Mouse (Mus musculus): ENCODE results near the gene Gjb5.
A peak's percentile ranks its signal among the peaks of the same experiment; 100 is the strongest.

Gjb5 gene

DNA sequence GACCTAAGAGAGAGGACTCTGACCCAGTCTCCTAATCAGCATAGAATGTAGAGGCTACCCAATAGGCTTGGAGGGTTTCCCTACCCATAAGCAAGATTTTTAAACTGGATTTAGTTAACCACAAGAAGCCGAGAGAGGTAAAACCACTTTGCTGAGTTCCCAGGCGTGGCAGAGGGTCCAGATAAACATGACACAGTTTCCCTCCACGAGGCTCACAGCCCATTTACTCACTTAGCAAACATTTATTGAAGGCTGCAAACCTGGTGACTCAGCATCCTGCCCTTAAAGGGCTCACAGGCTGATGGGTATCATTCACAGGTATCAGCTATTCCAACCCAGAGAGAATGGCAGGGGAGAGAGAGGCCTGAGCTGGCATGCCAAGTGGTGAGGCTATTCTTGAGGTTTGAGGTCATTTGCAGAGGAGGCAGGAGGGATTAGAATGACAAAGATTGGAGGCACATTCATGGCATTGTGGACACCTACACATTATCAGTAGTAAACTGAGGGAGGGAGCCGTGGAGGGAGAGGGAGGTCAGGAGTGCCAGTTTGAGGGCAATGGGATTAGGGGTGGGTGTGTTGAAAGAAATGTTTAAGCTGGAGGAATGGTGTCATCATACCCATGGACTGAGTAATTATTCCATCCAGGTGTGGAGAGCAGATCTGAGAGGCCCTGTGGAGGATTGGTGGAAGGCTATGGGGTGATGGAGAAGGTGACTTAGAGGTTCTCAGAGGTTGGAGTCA lies 8.3 kb downstream of the Gjb5 start:
- no peak for ATAC-seq (ENCODE audit: low TSS enrichment)

DNA sequence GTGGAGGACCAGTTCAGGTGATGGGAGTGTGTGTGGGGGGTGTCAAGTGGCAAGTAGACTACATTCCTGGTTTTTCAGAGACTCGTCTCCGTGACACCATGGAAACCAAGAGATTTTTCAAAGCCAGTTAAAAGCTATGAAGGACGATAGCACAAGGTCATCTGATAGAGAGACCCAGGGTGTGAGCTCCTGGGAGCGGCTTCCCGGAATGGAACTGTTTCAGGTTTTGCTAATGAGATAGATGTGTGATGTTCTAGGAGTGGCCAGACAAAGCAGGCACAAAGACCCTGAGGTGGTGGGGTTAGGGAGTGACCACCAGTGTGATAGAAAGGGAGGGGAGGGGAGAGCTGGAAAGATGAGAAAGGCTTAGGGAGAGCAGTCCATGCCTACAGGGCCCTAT lies 13.0 kb downstream of the Gjb5 start:
- ATAC-seq (ENCODE audit: low TSS enrichment): no peak

DNA sequence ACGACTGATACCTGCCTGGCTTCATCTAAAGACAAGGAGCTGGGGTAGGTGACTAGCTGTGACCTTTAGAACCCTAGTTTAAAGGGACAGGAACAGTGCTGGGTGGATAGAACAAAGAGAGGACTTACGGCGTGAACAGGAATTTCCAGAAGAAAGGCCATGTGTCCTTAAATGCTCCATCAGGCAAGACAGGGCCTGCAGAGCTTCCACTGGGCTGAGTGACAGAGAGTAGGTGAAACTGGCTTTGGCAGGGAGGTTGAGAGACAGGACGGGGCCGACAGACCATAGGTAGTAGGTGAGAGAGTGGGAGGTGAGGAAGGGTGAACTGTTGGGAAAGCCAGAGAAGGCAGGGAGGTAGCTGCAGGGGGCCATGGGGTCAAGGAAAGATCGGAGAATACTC lies 16.6 kb downstream of the Gjb5 start:
- ATAC-seq (ENCODE audit: low TSS enrichment): no peak

DNA sequence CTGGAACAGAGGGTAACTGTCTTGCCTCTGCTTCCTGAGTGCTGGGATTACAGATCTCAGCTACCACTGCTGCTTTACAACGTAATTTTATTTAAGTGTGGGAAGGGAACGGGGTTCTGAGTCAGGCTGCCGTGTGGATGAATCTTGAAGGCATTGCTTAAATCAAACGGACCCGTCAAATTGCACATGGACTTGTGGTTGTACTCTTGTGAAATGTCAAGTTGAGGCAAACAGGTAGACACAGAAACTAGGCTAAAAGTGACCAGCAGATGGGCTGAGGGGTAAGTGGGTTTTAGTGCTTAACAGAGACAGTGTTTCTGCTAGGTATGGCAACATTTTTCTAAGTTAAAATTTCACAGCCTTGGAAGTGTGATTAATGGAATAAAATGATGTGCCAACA lies 20.3 kb downstream of the Gjb5 start:
- ATAC-seq (ENCODE audit: low TSS enrichment): no peak

DNA sequence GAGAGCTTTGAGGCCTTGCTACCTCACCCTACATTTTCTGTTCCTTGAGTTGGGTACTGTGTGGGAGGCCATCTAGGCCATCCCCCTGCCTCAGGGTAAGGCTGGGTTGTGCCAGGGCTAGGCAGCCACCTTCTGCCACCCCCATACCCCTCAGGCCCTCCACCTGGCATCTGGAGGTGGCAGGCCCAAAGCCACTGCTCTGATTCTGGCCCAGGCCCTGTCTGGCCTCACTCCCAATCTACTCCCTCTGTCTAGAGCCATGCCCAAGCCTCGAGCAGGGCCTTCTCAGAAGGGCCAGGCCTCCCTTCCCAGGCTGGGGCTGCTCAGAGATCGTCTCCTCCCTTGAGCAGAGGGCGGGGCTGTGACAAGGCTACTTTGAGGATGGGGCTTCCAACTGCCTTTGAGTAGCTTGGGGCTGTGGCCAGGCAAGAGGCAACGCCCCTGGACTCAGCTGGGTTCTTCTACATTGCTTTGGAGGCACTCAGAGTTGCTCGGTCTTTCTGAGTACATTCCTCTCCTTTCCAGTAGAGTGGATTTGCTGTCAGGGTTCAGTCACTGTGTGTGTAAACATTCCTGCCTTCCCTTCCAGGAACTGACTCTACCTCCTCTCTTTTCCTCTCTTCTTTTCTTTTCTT lies 23.0 kb downstream of the Gjb5 start:
- no peak for ATAC-seq (ENCODE audit: low TSS enrichment)

DNA sequence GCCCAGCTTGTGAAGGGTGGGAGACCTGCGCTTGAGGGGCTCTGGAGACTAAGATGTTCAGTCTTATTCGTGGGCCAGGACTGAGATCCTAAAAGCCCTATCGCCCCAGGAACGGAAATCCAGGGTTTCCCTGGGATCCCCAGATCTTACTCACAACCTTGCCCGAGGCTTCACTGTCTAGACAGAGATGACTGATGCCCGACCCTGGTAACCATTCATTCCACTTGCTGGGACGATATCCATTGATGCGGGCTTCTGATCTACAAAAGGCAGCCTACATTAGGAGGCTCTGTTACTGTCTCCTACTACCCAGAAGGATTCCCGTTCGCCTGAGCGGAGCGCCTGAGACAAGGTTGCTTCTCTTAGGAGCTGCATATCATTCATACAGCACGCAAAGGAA lies 26.8 kb downstream of the Gjb5 start:
- no peak for ATAC-seq (ENCODE audit: low TSS enrichment)

DNA sequence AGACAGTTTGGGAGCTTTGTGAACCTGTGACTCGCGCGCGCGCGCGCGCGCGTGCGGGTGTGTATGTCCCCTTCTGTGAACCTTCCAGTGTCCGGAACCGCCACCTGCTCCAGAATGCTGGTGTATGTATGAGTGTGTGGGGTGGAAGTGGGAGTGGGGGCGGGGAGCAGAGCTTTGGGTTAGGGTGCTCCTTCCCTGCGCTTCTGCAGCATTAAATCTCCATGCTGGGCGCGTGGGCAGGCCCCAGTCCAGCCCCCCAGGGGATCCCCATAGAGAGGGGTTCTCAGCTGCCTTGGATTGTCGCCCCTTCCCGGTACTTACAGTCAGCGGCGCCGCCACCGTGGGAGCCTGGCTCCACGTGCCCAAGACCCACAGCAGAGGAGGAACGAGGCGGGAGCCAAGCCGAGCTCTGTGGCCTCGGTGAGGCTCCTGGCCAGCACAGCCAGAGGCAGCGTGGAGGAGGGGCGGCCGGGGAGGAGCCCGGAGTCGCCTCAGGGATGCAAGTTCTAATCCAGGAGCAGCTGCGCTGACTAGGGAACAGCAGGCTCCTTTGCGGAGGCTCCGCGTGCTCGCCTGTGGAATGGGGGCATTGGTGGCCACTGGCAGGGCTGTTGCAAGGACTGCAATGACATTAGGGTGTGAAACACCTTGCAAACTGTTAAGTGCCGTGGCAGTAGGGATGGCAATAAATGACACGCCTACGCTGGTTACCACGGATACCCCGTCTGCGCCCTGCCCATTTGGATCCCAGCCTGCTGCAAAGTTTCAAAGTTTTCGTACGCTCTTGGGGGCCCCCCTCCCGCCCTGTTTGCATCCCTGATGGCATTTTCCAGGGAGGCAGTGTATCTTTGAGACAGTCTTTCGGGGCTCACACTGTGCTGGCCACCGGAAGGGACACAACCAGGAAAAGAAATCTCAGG lies 27.5 kb downstream of the Gjb5 start, which contains the start of gene Gjb3:
TSS of gene Gjb3 (minus strand) at position 664 of the 920 bp plus-strand sequence.
- ATAC-seq (ENCODE audit: low TSS enrichment): no peak

DNA sequence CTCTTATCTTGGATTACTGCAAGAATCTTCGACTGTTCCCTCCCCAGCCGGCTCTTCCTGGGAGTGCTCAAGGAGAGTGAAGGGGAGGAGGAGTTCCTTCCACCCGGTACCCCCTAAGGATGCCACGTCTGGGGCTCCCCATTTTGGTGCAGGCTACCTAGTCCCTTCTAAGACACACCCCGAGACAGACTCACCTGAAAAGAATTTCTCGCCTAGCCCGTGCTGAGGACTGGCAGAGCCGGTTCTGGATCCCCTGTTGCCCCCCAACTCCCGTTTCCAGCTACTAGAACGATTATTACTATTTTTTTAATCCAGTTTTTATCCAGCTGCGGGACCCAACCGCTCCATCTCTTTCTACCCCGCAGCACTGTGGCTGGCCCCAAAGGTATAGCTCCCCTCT lies 28.2 kb downstream of the Gjb5 start:
- ATAC-seq (ENCODE audit: low TSS enrichment): no peak

DNA sequence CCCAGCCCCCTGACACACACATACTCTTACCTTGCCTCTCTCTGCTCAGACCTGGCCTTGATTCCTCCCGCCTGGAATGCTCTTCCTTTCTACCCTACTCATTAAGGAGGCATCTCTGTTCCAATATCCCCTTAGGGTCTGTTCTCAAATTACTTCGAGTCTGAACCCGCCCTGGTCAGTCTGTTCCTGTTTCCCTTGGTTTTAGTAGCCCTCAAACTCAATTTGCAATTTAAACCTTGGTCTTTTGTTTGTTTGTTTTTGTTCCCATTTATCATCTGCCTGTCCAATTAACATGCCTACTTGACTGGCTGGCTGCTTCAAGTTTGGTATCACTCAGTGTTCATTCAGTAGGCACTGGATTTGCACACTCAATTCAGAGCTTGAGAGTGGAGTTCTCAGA lies 28.9 kb downstream of the Gjb5 start:
- no peak for ATAC-seq (ENCODE audit: low TSS enrichment)

DNA sequence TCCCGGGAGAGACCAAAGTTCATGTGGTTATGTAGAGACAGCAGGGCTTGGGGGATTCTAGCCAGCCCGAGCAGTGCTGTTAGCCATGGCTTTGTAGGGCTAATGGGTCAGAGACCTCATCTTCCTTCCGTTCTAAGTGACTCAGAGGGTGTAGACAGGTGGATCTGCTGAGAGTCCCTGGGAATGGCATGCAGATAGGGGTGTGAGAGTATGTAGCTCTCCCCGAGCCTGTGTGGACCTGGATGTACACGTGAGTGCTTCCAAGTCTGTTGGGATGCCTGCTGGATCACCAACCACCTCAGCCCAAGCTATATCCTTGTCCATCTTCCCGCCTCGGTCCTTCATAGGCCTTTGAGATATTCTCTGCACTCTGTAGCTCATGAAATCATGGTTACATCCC lies 29.6 kb downstream of the Gjb5 start:
- ATAC-seq (ENCODE audit: low TSS enrichment): no peak

DNA sequence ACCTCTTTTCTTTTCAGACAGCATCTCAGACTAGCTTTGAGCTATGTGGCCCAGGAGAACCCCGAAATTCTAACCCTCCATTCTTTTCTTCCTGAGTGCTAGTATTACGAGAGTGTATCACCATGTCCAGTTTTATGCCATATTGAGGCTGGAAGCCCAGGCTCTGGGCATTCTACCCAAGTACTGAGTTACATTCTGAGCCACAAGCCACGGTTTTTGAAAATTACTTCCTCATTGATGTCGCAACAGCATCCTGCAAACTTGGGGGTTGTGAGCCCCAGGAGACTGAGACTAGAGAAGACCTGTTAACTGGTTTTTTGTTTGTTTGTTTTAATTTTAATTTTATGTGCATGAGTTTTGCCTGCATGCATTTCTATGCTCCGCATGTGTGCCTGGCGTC lies 30.2 kb downstream of the Gjb5 start:
- no peak for ATAC-seq (ENCODE audit: low TSS enrichment)

DNA sequence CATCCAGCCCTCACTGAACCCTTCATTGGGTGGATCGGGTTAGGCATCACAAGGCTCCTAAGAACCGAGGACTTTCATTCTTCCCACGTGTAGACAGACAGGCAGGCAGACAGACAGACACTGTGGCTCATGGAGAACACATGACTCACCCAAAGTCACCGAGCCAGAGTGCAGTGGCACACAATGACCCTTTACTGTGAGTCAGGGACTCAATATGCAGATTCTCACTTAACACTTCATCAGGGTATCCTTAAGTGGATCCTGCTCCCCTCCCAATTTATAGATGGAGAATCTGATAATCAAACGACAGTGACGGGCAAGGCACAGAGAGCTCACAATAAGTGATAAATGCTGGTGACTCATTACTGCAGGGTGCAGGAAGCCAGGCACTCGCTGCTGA lies 30.7 kb downstream of the Gjb5 start:
- ATAC-seq (ENCODE audit: low TSS enrichment): no peak

DNA sequence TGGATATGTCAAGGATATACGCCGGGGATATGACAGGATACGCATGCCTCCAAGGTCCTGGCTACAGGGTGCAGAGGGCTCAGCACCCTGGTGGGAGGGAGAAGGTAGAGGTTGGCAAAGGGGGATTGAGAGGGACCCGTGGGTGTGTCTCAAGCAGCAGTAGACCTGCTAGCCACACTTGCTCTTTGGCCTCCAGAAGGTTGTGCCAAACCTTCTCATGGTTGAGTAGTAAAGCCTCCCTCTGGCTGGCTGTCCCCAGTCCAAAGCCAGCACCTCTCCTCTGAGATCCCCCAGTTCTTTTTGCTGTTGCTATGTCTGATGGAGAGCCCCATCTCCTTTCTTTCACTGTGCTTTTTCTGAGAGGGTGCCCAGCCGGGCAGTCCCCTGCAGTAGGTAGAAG lies 32.7 kb downstream of the Gjb5 start:
- ATAC-seq (ENCODE audit: low TSS enrichment): no peak

DNA sequence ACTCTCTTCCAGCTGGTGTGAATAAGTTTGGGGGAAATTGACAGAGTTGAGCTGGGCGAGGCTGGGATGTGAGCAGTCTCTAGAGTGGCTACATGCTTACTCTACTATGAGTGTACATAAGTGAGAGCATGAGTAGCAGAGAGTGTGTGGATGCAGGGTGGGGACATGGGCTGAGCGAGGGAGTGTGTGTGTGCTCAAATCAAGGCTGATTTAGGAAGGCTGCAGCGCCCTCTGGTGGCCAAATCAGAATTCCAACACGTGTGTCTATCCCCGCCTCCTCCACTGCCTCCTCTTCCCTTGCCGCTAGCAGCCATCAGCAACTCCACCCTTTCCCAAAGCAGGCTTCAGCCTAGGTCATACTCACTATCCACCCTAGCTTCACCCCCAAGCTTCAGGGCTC lies 33.2 kb downstream of the Gjb5 start:
- ATAC-seq (ENCODE audit: low TSS enrichment): peak; percentile 98

DNA sequence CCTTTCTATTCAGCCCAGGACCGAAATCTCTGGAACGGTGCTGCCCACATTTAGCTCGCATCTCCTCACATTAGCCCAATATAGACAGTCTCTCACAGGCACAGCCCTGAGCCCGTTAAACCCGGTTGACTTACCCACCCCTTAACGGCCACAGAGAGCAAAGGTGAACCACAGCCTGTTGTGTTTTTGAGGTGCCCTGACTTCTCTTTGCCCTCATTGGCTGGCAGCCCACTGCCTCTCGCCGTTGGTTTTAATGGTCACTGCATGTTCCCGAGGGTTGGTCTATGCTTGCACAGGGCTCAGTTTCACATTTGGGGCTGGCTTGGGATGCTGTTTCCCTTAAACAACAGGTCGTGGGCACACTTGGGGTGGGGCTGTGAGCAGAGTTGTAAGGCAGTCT lies 33.7 kb downstream of the Gjb5 start:
- no peak for ATAC-seq (ENCODE audit: low TSS enrichment)

DNA sequence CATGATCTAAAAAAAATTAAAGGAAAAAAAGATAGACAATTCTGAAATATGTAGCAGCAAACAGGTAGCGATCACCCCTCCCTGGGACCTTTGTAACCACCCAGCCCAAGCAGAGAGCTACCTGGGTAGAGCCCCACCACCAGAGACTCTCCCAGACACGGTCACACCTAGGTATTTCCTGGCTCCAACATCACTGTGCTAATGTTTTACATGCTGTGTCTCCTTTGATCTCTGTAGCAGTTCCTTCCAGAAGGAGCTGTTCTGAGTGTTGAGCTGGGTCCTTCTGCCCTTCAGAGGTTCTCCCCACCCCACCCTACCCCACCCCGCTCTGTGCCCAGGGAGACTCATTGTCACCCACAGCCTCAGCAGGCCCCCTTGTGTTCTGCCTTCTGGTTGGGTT lies 34.3 kb downstream of the Gjb5 start:
- ATAC-seq (ENCODE audit: low TSS enrichment): no peak

DNA sequence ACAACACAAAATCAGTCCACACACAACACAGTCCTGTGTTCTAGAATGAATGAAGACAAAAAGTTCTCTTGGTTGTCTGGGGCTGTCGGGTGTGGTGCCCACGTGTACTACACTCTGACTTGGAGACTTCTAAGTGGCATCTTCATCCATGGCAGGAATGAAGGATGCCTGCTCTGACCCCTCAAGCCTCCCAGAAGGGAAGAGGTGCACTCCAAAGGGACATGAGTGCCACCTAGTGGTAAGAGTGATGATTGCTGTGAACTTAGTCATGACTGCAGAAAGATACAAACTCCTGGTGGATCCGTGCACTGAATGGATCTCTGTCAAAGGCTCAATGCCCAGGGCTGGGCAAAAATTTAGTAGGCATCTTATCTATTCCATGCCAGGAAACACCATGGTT lies 38.4 kb downstream of the Gjb5 start:
- peak; percentile 80 for ATAC-seq (ENCODE audit: low TSS enrichment)

DNA sequence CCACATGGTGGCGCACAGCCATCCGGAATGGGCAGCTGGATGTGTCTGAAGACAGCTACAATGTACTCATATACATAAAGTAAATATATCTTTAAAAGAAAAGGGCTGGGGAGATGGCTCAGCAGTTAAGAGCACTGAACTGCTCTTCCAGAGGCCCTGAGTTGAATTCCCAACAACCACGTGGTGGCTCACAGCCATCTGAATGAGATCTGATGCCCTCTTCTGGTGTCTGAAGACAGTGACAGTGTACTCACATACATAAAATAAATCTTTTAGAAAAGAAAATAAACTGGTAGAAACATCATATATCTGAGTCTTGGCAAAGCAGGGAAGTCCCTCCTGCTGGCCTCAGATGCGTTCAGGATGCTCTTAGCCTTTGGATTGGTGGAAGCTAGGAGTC lies 40.8 kb downstream of the Gjb5 start:
- no peak for ATAC-seq (ENCODE audit: low TSS enrichment)

DNA sequence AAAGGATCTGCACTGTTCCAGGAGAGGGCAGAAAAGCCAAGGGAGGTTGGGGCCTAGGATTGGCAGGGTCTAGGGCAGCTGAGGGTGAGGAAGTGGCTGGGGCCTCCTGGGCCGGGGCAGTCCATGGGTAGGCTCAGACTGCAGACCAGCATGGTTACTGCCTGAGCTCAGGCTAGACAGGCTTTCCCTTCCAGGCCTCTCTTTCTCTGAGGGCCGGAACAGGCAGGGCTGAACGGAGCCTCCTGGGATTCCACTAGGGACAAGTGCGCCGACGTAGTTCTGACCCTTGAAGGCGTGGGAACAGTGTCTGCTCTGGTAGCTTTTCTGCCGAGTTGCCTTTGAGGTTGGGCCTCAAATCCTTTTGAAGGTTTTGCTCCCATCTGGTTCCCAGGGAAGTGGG lies 42.2 kb downstream of the Gjb5 start:
- no peak for ATAC-seq (ENCODE audit: low TSS enrichment)

DNA sequence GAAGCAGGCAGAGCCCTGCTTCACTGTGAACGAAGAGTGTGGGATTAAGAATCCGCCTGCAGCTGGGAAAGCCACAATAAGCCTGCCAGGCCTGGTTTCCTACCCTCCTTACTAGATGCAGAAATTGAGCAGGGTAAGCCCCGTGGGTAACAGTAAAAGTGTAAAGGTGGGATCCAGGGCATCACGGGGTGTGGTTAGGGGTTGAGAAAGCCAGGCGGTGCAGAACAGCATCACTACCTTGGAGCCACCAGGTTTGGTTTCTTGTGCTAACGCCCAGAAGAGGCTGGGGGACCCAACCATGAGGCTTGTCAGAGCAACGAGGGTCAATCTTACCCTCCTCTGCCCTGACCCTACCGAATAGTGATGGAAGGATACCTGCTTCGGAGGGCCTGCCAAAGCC lies 43.4 kb downstream of the Gjb5 start:
- ATAC-seq (ENCODE audit: low TSS enrichment): peak; percentile 47; the same call in 1 of the 2 replicates

DNA sequence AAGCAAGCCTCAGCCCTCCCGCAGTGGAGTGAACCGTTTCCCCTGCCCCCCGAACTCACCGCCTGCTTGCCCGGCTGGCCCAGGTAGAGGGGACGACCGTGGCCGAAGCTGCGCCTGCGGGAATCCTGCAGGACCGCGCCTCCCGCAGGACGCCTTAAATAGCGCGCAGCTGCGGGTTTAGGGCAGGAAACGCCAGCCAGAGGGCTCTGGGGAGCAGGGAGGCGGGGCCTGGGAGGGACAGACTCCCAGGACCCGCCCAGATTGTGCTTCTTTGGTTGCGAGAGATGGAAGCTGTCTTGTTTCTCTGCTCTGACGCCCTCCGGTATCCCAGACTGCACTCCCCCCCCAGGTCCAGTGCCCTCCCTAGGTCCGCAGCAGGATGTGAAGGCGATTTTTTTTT lies 44.1 kb downstream of the Gjb5 start, which contains the start of gene Gja4:
TSS of gene Gja4 (minus strand) at position 179 of the 400 bp plus-strand sequence.
- ATAC-seq (ENCODE audit: low TSS enrichment): peak; percentile 95

DNA sequence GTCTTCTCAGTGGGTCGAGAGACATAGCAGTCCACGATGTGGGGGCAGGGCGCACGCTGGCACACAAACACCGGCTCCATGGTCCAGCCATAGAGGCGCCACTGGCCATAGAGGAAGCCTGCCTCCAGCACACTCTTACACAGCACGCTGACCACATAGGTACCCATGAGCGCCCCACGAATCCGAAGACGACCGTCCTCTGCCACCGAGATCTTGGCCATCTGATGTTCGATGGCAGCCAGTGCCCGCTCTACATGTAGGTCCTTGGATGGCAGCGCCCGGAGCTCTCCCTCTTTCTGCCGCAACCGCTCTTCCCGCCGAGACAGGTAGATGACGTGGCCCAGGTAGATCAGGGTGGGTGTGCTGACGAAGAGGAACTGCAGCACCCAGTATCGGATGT lies 45.6 kb downstream of the Gjb5 start:
- no peak for ATAC-seq (ENCODE audit: low TSS enrichment)

DNA sequence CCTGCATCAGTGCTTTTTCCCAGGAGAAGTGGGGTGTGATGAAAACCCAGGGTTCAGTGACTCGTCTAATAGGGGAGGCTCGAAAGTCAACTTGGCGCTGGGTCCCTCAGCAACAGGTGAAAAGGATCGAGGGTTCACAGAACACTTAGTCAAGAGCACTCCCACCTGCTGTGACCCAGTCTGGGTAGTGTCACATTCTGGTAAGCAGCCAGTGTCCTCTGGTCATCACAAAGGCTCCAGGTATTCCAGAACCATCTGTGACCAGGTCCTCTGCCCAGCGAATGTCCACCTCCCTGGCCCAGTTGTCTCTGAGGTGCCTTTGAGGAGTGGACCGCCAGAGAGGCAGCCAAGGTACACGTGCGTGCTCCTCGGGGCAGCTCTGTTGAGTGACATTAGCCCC lies 46.4 kb downstream of the Gjb5 start:
- no peak for ATAC-seq (ENCODE audit: low TSS enrichment)

Data from frontal cortex, adult (tissue).